Mouse (Mus musculus) thymus, adult 18-20 months (tissue): ENCODE measurements at regions not wholly inside any gene's neighbourhood (a gene's known extent, or its start where the extent isn't known, plus 50 kb on each side); places are given as distances from the start of the nearest gene placed in this dataset.
A peak's percentile ranks its signal among the peaks of the same experiment; 100 is the strongest.

Experiments
- DNase-seq, 2 experiments: peaks; one replicate each; pipeline ENCODE4 v3.0.0; 2022; ENCODE audit warnings: mixed read lengths in 2 of 2

DNA sequence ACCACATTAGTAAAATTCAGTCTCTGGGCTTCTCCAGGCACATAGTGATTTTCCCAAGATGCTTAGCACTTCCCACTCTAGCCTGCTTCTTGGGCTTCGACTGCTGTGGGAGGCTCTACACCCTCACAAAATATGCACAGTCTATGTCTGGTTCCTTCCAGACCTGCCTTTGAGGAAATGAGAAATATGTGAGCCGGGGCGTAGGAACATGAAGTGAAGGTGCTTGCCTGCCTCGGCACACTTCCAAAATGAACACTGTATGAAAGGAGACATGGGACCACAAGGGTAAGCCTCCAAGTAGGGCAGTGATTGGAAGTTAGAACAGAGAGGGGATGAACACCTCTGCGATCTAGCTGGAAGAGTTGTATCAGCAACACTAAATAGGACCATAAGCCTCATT, 54.5 kb downstream of the Gm10260 start:
- no peak for DNase-seq

DNA sequence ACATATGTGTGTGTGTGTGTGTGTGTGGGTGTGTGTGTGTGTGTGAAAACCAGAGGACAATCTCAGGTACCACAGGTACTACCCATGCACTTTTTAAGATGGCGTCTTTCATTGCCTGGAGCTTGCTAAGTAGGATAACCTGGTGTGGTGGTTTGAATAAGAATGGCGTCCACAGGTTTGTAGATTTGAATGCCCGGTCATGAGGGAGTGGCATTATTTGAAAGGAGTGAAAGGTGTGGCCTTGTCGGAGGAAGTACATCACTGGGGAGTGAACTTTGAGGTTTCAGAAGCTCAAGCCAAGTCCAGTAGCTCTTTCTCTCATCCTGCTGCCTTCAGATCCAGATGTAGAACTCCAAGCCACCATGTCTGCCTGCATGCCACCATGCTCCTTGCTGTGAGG, 55.9 kb downstream of the Gm10260 start:
- no peak for DNase-seq

GRCm38 (mm10) chr13:97698967-97699366, 61.5 kb downstream of the Gm10260 start:
- no peak for DNase-seq

GRCm38 (mm10) chr13:97698317-97698716, 62.1 kb downstream of the Gm10260 start:
- DNase-seq = no peak

GRCm38 (mm10) chr13:97697262-97697661, 63.2 kb downstream of the Gm10260 start:
- no peak for DNase-seq

DNA sequence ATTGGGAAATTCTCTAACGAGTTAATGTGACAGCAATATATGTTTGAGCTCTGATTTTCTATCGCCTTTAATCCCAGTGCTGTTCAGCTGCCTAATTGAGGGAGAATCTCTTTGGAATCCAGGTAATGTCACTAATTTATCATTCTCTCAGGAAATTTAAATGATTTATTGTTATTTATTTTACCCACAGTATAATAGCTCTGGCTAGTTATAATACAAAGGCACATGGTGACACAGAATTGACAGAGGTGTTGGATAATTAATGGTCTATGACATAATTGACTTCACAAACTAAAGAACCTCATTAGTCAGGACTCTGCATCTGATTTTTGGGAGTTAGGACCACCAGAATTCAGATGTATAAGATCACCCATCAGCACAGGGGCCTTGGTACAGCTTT, 65.4 kb downstream of the Gm10260 start:
- no peak for DNase-seq

DNA sequence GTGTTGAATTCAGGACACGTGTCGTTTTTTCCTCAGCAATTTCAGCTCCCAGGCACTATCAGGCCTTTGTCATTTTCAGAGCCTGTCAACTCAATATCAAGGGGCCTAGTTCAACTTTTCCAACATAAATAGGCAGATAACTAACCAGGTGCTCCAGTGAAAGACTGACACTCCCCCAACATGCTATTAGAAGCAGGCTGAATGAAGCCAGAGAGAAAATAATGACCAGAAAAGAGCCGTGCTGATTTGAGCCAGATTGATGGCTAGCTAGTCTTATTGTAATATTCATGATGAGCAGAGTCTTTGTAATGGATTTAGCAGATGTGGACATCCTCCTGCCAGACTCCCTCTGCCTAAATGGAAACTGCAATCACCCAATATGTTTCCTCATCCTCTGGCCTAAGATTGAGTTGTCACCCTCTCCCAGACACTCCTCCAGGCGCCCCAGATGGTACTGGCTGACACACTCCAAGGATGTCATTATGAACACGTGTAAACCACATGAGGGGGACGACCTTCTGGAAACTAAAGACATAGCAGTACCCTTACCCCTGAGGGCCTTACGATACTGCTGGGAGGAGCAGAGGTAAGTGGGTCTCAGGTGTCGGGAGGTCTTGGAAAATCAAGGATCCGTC, 66.0 kb downstream of the Gm10260 start:
- no peak for DNase-seq

DNA sequence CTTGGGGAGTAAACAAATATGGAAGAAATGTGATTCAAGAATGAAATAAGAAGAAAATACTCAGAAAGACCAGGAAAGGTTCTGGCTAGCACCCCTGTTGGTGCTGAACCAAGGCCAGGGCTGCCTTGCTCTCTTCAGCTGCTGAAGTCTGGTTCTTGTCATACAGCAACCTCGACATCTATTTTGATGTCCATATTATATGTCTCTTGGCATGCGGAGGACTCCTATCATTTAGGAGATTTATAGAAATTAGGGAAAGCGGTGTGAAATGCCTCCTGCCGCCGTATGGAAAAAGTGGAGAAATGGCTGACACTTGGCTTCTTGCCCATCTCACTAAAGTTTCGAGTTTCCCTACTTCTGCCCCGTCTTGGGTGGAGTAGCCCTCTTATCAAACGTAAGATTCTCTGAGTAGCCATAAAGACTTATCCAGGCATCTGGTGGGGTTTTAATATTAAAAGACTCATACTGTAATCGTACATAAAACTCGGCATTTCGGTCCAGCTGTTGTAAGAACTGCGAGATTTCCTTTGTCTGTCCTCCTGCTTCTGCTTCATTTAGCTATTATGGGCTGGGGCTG, 72.0 kb downstream of the Gm10260 start:
- DNase-seq = no peak

- no peak for DNase-seq
Observed at GRCm38 (mm10) chr13:97683836-97684235, 76.6 kb downstream of the Gm10260 start.

DNA sequence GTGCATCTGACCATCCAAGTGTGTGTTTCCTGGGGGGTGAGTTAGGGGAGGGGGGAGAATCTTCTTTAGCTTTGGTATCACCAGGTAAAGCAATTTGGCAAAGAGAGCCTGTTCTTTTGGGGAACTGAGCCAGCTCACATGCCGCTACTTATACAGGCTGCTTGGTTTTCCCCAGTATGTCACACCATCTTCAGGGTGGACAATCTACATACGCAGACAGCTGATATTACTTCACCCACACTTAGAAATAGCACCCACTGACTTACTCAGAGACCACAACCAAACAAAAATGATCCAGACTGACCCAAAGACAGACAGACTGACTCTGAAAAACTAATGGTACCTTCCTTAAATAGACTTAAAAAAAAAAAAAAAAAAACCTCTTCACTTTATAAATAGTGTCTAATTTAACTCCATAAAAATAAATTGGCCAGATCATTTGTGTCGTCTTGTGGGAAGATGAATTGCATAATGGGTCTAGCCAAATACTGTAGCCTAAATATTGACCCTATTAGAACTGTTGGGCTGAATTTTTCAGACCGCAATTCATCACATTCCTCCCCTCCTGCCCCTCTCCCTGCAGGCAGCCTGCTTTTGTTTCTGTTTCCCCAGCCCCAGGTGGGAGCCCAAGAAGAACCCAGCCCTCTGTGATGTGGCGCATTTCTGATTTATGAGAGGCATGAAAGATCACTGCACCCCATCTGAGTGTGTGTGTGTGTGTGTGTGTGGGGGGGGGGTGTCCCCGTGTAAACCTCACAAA, 79.0 kb downstream of the Gm10260 start:
- peak; percentile 7 to 29 for DNase-seq

DNA sequence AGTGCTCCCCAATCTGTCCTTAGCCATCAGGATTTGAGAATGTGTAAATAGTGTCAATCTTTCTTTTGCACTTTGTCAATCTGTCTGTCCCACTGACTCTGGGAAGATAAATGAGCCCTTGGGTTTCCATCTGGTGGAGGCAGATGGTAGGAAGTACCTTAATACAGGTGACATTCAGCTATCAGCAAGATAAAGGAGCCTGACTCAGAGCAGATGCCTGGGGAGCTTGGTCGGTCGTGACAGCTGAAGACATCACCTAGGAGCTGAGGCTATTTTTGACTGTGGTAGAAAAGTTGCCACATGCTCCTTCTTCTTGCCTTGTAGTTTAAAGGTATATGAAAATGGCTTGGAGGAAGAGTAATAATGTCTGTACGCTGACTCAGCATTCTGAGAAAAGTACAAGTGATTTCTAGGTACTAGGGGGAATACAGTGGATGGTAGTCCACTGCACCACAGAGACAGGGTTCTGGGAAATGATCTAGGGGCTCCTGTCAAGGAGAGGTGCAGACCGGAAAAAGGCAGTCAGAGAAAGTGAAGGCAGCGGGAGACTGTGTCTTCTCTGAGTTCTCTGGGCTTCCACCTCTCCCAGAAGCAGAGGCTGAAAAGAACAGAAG, 80.0 kb downstream of the Gm10260 start:
- no peak for DNase-seq

DNA sequence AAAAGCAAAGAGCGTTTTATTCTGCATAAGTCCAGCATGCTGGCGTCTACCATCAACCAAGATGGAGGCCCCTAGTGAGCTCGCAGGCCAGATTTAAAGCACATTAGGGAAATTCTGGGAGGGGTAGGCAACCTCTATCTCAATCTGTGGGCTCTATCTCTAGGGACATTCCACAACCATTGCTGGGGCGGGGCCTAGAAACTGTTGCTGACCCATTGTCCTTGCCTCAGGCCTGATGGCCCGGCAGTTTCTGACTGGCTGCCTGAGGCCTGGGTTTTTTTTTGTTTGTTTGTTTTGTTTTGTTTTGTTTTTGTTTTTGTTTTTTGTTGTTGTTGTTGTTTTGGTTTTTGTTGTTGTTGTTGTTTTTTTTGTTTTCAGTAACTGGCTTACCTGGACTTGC, 81.4 kb downstream of the Gm10260 start:
- no peak for DNase-seq

DNA sequence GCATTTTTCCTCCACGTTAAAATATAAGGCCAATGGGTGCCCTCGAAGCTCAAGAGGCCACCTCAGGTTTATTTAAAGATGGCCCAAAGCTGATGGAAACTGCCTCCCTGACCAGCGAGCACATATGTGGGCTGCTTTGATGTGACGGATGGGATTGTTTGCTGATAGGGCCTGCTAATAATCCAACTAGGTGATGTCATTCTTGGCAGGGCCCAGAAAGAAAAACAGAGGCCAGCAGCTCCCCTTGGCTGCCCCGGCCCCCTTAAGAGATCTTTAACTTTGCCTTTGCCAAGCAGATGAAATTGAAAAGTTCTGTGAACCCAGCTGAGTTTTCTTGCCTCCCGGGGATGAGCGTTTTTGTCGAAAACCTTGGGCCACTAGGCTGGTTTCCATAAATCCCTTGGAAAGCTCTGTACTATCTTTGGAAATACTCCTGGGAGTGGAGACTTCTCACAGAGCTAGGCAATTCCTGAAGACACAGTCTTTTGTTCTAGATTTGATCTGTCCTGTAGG, 83.8 kb downstream of the Gm10260 start:
- DNase-seq = no peak

DNA sequence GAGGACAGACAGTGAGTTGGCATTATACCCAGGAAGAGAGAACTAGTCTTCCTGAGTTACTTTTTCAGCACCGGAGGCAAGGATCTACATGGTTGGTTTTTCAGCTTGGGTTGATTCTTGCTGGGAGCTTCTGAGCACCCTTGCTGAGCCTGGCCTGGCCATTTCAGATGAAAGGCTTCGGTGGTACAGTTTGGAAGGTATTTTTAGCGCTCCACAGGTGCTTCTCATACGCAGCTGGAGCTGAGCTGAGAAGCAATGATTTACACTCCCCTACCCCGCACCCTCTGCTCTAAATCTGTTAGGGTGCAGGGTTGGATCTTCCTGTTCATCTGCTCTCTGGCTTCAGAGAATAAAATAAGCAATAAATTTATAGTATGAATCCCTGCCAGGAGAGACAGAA, 87.3 kb downstream of the Gm10260 start:
- no peak for DNase-seq

- peak; percentile 6 to 9 for DNase-seq
Observed at GRCm38 (mm10) chr13:97672038-97672675, 88.3 kb downstream of the Gm10260 start.

DNA sequence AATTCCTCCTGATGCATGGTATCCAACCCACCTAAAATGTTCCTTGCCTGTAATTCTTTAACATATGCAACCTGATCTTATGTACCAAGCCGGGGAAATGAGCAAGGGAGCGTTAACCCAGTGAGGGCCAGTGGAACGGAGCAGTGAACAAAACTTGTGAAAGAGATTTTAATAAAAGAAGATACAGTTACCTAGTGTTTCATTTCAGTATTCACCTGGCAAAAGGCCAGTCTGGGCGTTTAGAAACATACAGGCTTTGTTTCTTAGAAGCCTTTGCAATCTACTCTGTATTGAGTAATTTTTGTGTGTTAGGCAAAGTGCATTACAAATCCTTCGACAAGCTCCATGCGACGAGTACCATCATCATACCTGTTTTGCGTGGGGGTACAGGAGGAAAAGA, 91.1 kb downstream of the Gm10260 start:
- no peak for DNase-seq

DNA sequence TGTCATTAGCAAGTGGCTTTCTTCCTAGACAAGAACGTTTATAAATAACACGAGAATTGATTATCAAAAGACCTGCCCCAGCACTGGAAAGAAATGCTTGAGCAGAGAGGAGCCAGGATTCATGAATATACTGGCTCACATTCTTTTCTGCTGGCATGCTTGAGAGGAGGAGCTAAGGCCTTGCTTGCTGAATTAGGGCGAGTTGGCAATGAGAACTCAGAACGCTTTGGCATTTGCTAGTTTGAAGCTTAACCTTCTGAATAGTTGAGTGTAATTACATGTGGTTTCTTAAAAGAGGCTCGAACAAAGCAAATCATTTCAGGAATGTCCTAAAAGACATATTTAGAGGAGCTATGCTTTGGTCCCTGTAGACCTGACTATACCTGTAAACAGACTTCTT, 91.5 kb downstream of the Gm10260 start:
- no peak for DNase-seq

GRCm38 (mm10) chr13:97667313-97667712, 93.1 kb downstream of the Gm10260 start:
- DNase-seq = no peak

DNA sequence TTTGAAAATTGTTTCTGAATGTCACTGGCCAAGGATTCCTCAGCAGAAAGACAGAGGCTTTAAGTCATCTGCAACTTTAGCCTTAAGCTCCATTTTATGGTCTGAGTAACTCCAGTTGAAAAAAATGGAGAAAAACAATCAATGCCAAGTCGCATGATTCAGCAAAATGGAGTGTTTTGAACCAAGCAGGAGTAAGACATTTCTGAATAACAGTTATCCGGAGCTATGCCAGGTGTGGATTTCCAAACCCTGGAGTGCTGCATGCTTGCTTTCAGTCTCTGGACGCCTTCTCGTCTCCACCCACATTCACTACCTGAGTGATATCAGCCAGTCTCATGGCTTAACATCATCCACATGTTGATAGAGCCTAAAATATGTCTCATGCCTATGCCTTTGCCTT, 93.7 kb downstream of the Gm10260 start:
- no peak for DNase-seq

DNA sequence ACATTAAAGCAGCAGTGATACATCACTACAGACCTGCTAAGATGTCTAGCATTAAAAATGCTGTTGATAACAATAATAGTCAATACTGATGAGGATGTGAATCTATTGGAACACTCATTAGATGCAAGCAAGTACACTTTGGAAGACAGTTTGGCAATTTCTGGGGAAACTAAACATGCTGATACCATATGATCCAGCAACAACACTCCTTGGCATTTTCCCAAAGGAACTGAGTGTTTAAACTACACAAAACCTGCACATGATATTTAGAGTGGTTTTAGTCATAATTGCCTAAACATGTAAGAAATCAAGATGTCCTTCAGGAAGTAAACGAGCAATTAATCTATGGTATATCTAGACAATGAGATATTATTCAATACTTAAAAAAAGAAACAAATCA, 95.2 kb downstream of the Gm10260 start:
- no peak for DNase-seq

DNA sequence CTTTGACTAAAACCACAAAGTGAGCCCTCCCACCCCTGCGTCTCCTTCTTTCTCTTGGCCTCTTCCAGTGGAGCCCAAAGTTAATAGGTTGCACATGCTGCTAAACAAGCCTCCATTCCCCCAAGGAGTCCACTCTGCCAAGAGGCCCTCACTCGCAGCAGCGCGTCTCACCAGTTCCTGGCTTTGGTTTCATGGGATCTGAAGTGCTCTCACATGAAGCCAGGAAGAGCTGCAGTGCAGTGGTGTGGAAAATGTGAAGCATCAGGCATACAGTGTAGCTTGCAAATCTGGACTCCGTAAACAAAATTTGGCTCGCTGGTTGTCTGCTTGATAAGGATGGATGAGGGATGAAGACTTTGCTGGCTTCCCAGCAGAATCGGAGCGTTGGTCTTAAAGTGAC, 97.7 kb downstream of the Gm10260 start:
- DNase-seq = no peak

GRCm38 (mm10) chr13:97656618-97657017, 103.8 kb downstream of the Gm10260 start:
- no peak for DNase-seq

DNA sequence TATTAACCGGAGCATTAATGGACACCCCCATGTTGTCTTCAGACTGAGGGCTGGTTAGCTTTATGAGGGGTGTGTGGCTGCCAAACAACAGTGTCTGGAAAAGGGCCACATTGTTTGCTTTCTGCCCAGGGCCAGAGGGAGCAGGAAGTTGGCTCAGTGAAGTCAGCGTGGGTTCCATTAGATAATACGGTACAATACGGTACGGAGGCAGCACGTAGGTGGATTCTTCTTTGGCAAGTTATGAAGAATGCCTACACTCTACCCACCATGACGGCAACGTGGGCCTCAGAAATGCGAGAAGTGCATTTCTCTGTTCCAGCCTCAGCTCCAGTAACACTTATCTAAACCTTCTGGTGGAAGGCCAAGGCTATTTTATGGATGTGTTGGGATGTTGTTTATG, 108.2 kb downstream of the Gm10260 start:
- DNase-seq = no peak
